Mouse (Mus musculus) heart, embryonic 15.5 days (tissue): ENCODE results near the gene Rasgrp2. TPM values are rescaled to one million over a fixed set of nuclear protein-coding genes. Genes with fewer than 3 reads are reported as not detected.

ENCODE experiments used
- ATAC-seq: fragments of 200-750 bp; cut with Nextera tagmentation; replicated peaks from 2 replicates; pipeline ENCODE4 v1.8.0; 2017; ENCODE audit warnings: low read depth, moderate TSS enrichment; ENCODE audit not compliant: insufficient number of reproducible peaks, insufficient read depth, low FRiP score
- H3K27ac ChIP-seq: fragments of 300-500 bp; sonication (generic); 2 replicates; pipeline ENCODE4 v1.5.1; 2015; ENCODE audit warnings: mild to moderate bottlenecking, inconsistent platforms
- H3K27me3 ChIP-seq: fragments of 300-500 bp; sonication (generic); 2 replicates; pipeline ENCODE4 v1.6.1; 2015; ENCODE audit warnings: inconsistent platforms
- H3K36me3 ChIP-seq: fragments of 300-500 bp; sonication (generic); 2 replicates; pipeline ENCODE4 v1.6.1; 2015; ENCODE audit warnings: mild to moderate bottlenecking, inconsistent platforms
- H3K4me1 ChIP-seq: fragments of 300-500 bp; sonication (generic); replicated peaks from 2 replicates; pipeline ENCODE4 v1.6.1; 2015; ENCODE audit warnings: inconsistent platforms
- H3K4me2 ChIP-seq: fragments of 300-500 bp; sonication (generic); 2 replicates; pipeline ENCODE4 v1.6.1; 2015; ENCODE audit warnings: inconsistent platforms, mild to moderate bottlenecking, moderate library complexity
- H3K4me3 ChIP-seq: fragments of 300-500 bp; sonication (generic); 2 replicates; pipeline ENCODE4 v1.5.1; 2015; ENCODE audit warnings: mild to moderate bottlenecking, inconsistent platforms
- H3K9ac ChIP-seq: fragments of 300-500 bp; sonication (generic); 2 replicates; pipeline ENCODE4 v1.6.1; 2015; ENCODE audit warnings: mild to moderate bottlenecking, inconsistent platforms
- H3K9me3 ChIP-seq: fragments of 300-500 bp; sonication (generic); replicated peaks from 2 replicates; pipeline ENCODE4 v1.6.1; 2016; ENCODE audit warnings: inconsistent platforms
- WGBS: fragments of 180-500 bp; shearing (Covaris S2); methylation state at CpG from one replicate; pipeline ENCODE4 v1.1.7; 2015; ENCODE audit warnings: mixed read lengths; 5-methylcytosine and 5-hydroxymethylcytosine counted together
- polyA plus RNA-seq: library from polyadenylated mRNA; unstranded; fragments of >200 nt; fragmentation: Nextera tagmentation; extraction: Ambion mirVana; gene quantifications from 2 replicates; pipeline ENCODE4 v1.2.1, GENCODE M21; 2015

Rasgrp2 gene
- polyA plus RNA-seq, 1 experiment from 2014 or later = 54.8 TPM

DNA sequence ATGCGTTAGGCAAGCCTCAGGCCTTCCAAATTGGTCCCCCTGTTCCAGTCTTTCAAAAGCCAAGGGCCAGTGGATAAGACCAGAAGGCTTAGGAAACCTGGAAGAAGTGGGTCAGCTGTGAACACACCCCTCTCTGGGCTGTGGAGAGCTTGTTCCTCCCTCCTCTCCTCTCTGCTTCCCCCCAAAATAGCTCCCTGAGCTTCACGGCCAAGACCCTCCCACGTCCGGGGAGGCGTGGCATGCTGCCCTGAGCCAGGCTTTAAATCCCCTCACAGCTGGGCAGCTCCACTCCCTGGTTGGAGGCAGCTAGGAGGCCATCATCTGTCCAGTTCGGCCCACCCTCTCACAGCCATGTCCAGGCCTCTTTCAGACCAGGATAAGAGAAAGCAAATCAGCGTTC lies 15.0 kb upstream of the Rasgrp2 start, which contains the start of gene Pygm:
TSS of gene Pygm (plus strand) at position 272 of the 400 bp plus-strand sequence.
- peaks cover 52% of the 10 kb centered on the region for H3K4me1 ChIP-seq
- peaks cover 19% of the 10 kb centered on the region; the same call in 1 of the 2 replicates for H3K36me3 ChIP-seq
- H3K4me3 ChIP-seq = peak within 1 kb of the TSS; percentile 53
- ATAC-seq = peak; percentile 84
- peak within 1 kb of the TSS; percentile 55 for H3K9ac ChIP-seq
- WGBS = 6% methylated on average over 7 of the region's 7 CpGs
- no peaks in the 10 kb centered on the region for H3K9me3 ChIP-seq
- peak within 1 kb of the TSS; percentile 67 for H3K4me2 ChIP-seq
- H3K27me3 ChIP-seq = no peaks in the 10 kb centered on the region
- peak within 1 kb of the TSS; percentile 85 for H3K27ac ChIP-seq

DNA sequence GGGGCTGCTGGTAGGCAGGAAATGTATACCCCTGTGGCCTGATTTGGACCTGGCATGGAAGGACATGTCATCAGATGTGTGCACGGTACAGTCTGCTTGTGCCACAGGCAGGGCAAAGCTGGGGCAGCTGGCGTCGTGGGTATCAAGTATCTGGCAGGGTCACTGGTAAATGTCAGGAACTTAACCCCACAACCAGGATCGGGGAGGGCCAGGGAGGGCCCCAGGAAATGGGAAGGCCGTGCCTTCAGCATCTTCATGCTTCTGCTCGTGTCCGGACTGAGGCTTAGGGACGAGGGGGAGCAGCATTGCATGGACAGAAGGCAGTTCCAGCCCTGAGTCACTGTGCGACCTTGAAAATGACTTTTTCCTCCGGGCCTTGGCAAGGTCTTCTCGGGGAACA lies 14.2 kb upstream of the Rasgrp2 start:
- H3K9ac ChIP-seq = peak overlapping the region; percentile 55

DNA sequence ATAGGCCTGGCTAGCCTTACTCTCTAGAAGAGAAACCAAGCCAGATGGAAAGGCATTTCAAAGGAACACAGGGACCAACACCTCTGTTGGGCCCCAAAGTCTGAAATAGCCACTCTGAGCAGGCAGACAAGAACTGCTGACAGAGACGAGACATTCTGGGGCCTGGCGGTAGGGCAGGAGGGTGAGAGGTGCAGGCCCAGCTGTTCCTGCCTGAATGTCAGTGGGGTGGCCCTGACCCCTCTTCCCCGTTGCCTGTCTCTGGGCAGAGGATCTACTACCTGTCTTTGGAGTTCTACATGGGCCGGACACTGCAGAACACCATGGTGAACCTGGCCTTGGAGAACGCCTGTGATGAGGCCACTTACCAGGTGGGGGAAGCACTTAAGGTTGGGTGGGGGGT lies 13.7 kb upstream of the Rasgrp2 start:
- Histone ChIP-seq H3K9me3 (no peaks in the 10 kb centered on the region), H3K4me3 (peak overlapping the region; percentile 53), H3K4me2 (peak overlapping the region; percentile 67), H3K27ac (peak overlapping the region; percentile 85), H3K36me3 (peaks cover 21% of the 10 kb centered on the region; the same call in 1 of the 2 replicates), H3K4me1 (peaks cover 56% of the 10 kb centered on the region), H3K9ac (peak overlapping the region; percentile 55), H3K27me3 (no peaks in the 10 kb centered on the region)
- ATAC-seq = no peak
- 52% methylated on average over 5 of the region's 5 CpGs for WGBS

More for the DNA sequence above, 14.2 kb upstream of the Rasgrp2 start:
- Histone ChIP-seq H3K27ac (peak overlapping the region; percentile 85), H3K4me1 (peaks cover 54% of the 10 kb centered on the region), H3K9me3 (no peaks in the 10 kb centered on the region), H3K4me3 (peak overlapping the region; percentile 53), H3K36me3 (peaks cover 22% of the 10 kb centered on the region; the same call in 1 of the 2 replicates), H3K4me2 (peak overlapping the region; percentile 67), H3K27me3 (no peaks in the 10 kb centered on the region)
- WGBS = 46% methylated on average over 11 of the region's 11 CpGs
- ATAC-seq = 0 out of 2 replicates have a peak, but pooled peaks have one; percentile 15

DNA sequence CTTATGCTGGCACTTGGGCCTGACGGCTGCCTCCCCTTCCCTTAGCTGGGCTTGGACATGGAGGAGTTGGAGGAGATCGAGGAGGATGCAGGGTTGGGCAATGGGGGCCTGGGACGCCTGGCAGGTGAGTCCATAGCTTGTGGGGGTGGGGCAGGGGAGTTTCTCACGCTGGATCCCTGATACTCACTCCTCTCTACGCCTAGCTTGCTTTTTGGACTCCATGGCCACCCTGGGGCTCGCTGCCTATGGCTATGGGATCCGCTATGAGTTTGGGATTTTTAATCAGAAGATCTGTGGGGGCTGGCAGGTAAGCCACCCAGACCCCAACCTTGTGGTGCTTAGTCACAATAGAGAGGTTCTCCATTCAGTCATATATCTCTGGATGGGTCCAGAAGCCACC lies 13.3 kb upstream of the Rasgrp2 start:
- 67% methylated on average over 7 of the region's 7 CpGs for WGBS
- H3K36me3 ChIP-seq = peaks cover 19% of the 10 kb centered on the region
- peak overlapping the region; percentile 85 for H3K27ac ChIP-seq
- peak overlapping the region; percentile 55 for H3K9ac ChIP-seq
- no peak for ATAC-seq
- H3K27me3 ChIP-seq = no peaks in the 10 kb centered on the region
- H3K9me3 ChIP-seq = no peaks in the 10 kb centered on the region
- peak overlapping the region; percentile 53 for H3K4me3 ChIP-seq
- H3K4me2 ChIP-seq = peak overlapping the region; percentile 67
- H3K4me1 ChIP-seq = peaks cover 56% of the 10 kb centered on the region

DNA sequence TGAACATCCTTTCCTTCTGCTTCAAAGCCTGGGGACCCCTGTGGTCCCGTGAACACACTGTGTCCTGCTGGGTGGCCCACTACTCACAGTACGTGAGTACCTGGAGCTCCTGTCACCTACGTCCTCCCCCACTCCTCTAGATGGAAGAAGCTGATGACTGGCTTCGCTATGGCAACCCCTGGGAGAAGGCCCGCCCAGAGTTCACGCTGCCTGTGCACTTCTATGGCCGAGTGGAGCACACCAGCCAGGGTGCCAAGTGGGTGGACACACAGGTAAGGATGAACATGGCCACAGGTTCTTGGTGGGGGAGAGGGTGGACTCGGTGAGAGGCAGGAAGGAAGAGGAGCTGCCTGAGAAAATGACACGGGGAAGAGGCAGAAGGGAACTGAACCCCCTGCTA lies 12.9 kb upstream of the Rasgrp2 start:
- peak overlapping the region; percentile 55 for H3K9ac ChIP-seq
- peak overlapping the region; percentile 85; the same call in 1 of the 2 replicates for H3K27ac ChIP-seq
- peaks cover 23% of the 10 kb centered on the region for H3K36me3 ChIP-seq
- H3K9me3 ChIP-seq = no peaks in the 10 kb centered on the region
- H3K27me3 ChIP-seq = no peaks in the 10 kb centered on the region
- no peak for ATAC-seq
- H3K4me2 ChIP-seq = peak overlapping the region; percentile 67
- WGBS = 62% methylated on average over 9 of the region's 9 CpGs
- H3K4me3 ChIP-seq = peak overlapping the region; percentile 53
- H3K4me1 ChIP-seq = peaks cover 56% of the 10 kb centered on the region

DNA sequence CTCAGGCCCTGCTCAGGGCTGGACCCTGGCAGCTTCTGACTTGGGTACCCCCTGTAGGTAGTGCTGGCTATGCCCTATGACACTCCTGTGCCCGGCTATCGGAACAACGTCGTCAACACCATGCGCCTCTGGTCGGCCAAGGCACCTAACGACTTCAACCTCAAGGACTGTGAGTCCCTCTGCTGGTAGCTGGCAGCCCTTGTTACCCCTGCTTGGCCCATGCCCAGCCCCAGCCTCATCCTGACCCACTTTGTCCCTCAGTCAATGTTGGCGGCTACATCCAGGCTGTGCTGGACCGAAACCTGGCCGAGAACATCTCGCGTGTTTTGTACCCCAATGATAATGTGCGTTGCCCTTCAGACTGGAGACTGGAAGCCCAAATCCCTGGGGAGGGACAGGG lies 11.1 kb upstream of the Rasgrp2 start:
- H3K4me1 ChIP-seq = peaks cover 47% of the 10 kb centered on the region
- H3K36me3 ChIP-seq = peaks cover 41% of the 10 kb centered on the region
- 73% methylated on average over 13 of the region's 13 CpGs for WGBS

DNA sequence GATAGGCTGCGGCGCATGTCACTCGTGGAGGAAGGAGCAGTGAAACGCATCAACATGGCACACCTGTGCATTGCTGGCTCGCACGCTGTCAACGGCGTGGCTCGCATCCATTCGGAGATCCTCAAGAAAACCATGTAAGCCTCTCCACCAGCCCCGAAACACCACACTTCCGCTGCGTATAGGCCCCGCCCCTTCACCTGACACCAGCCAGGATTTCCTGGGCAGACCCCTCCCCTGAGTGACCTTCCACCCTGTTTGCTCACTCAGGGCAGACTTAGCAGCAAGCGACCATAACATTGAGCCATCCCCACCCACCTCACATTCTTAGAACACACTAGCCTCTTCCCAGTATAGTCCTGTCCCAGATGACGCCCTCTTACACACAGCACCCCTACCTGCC lies 9.3 kb upstream of the Rasgrp2 start:
- no peak for ATAC-seq
- peak overlapping the region; percentile 35 for H3K4me2 ChIP-seq
- H3K27me3 ChIP-seq = no peaks in the 10 kb centered on the region
- no peak overlapping the region for H3K9ac ChIP-seq
- WGBS = 31% methylated on average over 16 of the region's 16 CpGs
- peak overlapping the region; percentile 4; the same call in 1 of the 2 replicates for H3K4me3 ChIP-seq
- H3K4me1 ChIP-seq = peaks cover 29% of the 10 kb centered on the region
- H3K36me3 ChIP-seq = peaks cover 54% of the 10 kb centered on the region
- no peaks in the 10 kb centered on the region for H3K9me3 ChIP-seq
- H3K27ac ChIP-seq = no peak overlapping the region

More for the DNA sequence above, 11.1 kb upstream of the Rasgrp2 start:
- Histone ChIP-seq H3K4me2 (no peak overlapping the region), H3K9me3 (no peaks in the 10 kb centered on the region), H3K27ac (no peak overlapping the region), H3K27me3 (no peaks in the 10 kb centered on the region), H3K4me3 (no peak overlapping the region), H3K9ac (no peak overlapping the region)
- ATAC-seq = no peak

DNA sequence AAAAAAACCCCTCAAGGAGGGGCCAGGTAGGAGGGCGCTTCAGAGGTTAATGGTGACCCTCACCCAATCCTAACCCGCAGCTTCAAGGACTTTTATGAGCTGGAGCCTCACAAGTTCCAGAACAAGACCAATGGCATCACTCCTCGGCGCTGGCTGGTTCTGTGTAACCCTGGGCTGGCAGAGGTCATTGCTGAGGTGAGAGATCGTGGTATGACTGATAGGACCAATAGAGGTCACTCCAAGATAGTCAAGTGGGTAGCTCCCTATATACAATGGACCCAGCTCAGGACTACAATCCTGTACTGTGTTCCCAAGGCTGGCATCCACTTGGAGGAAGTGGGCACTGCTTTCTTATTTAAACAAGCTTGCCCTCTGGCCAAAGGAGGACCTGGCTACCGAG lies 8.9 kb upstream of the Rasgrp2 start:
- no peaks in the 10 kb centered on the region for H3K9me3 ChIP-seq
- H3K9ac ChIP-seq = no peak overlapping the region
- H3K27me3 ChIP-seq = no peaks in the 10 kb centered on the region
- no peak overlapping the region for H3K27ac ChIP-seq
- 62% methylated on average over 6 of the region's 6 CpGs for WGBS
- no peak for ATAC-seq
- H3K36me3 ChIP-seq = peaks cover 54% of the 10 kb centered on the region
- H3K4me2 ChIP-seq = no peak overlapping the region
- H3K4me1 ChIP-seq = peaks cover 26% of the 10 kb centered on the region
- no peak overlapping the region for H3K4me3 ChIP-seq

DNA sequence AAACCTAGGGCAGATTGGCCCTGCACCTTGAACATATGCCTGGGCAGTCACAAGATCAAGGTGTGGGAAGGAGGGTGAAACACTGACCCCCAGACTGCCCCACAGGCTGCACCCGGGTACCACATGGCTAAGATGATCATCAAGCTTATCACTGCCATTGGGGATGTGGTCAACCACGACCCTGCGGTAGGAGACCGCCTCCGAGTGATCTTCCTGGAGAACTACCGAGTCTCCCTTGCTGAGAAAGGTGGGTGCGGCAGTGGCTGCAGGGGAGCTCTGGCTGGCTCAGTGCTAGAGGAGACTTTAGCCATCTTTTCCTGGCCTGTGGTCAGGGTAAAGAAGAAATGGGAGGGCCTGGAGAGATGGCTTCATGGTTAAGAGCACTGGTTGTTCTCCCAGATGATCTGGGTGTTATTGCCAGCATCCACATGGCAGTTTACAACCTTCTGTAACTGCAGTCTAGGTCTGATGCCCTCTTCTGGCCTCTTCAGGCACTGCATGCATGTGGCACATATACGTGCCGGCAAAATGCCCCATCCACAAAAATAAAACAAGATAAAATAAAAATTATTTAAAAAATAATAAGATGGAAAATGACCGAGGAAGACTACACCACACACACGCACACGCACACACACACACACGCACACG lies 6.3 kb upstream of the Rasgrp2 start:
- no peaks in the 10 kb centered on the region for H3K9me3 ChIP-seq
- peaks cover 4% of the 10 kb centered on the region for H3K4me1 ChIP-seq
- 92% methylated on average over 14 of the region's 14 CpGs for WGBS
- H3K27me3 ChIP-seq = no peaks in the 10 kb centered on the region
- no peak overlapping the region for H3K9ac ChIP-seq
- no peak for ATAC-seq
- H3K4me3 ChIP-seq = no peak overlapping the region
- H3K36me3 ChIP-seq = peaks cover 48% of the 10 kb centered on the region
- H3K27ac ChIP-seq = no peak overlapping the region
- H3K4me2 ChIP-seq = no peak overlapping the region

DNA sequence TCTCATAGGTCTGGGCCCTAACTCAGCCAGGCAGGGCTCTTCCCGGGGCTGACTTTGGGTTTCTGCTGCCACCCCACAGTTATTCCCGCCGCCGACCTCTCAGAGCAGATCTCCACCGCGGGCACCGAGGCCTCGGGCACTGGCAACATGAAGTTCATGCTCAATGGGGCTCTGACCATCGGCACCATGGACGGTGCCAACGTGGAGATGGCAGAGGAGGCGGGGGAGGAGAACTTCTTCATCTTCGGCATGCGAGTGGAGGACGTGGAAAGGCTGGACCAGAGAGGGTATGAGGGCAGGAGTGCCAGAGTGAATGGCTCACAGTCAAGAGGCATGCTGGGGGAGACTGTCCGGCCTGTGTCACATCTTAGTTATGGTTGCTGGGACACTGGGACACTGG lies 5.5 kb upstream of the Rasgrp2 start:
- no peak overlapping the region for H3K4me3 ChIP-seq

DNA sequence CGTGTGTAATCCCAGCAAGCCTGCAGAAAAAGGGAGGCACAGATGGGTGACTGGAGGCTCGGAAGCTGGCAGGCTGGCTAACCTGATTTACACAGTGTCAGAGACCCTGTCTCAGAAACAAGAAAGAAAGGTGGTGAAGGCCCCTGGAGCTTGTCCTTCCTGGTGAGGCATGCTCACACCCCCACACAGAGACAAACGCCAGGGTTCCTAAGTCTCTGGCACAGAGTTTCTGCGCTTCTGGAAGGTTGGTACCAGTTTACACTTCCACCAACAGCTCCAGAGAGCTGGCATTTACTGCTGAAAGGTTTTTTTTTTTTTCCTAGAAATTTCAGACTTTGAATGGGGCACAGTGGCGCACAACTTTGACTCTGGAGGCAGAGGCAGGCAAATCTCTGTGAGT lies 2.9 kb upstream of the Rasgrp2 start:
- ATAC-seq = no peak
- no peak overlapping the region for H3K4me3 ChIP-seq
- H3K9me3 ChIP-seq = no peaks in the 10 kb centered on the region
- no peak overlapping the region for H3K27ac ChIP-seq
- no peaks in the 10 kb centered on the region for H3K27me3 ChIP-seq
- H3K4me2 ChIP-seq = no peak overlapping the region
- H3K36me3 ChIP-seq = peaks cover 33% of the 10 kb centered on the region
- WGBS = 89% methylated on average over 5 of the region's 5 CpGs
- peaks cover 30% of the 10 kb centered on the region for H3K4me1 ChIP-seq
- H3K9ac ChIP-seq = no peak overlapping the region

More for the DNA sequence above, 5.5 kb upstream of the Rasgrp2 start:
- no peaks in the 10 kb centered on the region for H3K9me3 ChIP-seq
- ATAC-seq = no peak
- WGBS = 86% methylated on average over 16 of the region's 16 CpGs
- H3K36me3 ChIP-seq = peaks cover 48% of the 10 kb centered on the region
- H3K4me2 ChIP-seq = no peak overlapping the region
- H3K27me3 ChIP-seq = no peaks in the 10 kb centered on the region
- no peak overlapping the region for H3K27ac ChIP-seq
- peaks cover 9% of the 10 kb centered on the region for H3K4me1 ChIP-seq
- H3K9ac ChIP-seq = no peak overlapping the region
